Mouse (Mus musculus) forebrain, embryonic 15.5 days (tissue): ENCODE measurements around the gene Tnr. TPM values are rescaled to one million over a fixed set of nuclear protein-coding genes. Genes with fewer than 3 reads are reported as not detected.

Experiments used
- ATAC-seq: fragments of 200-750 bp; cut with Nextera tagmentation; replicated peaks from 2 replicates; pipeline ENCODE4 v1.8.0; 2017; ENCODE audit warnings: mild to moderate bottlenecking, moderate TSS enrichment, moderate library complexity
- H3K27ac ChIP-seq: fragments of 300-500 bp; sonication (generic); replicated peaks from 2 replicates; pipeline ENCODE4 v1.5.1; 2015; ENCODE audit warnings: mild to moderate bottlenecking, inconsistent platforms
- H3K27me3 ChIP-seq: fragments of 300-500 bp; sonication (generic); 2 replicates; pipeline ENCODE4 v1.6.1; 2015; ENCODE audit warnings: inconsistent platforms
- H3K36me3 ChIP-seq: fragments of 300-500 bp; sonication (generic); 2 replicates; pipeline ENCODE4 v1.6.1; 2015; ENCODE audit warnings: mild to moderate bottlenecking, inconsistent platforms
- H3K4me1 ChIP-seq: fragments of 300-500 bp; sonication (generic); 2 replicates; pipeline ENCODE4 v1.6.1; 2015; ENCODE audit warnings: inconsistent platforms
- H3K4me2 ChIP-seq: fragments of 300-500 bp; sonication (generic); replicated peaks from 2 replicates; pipeline ENCODE4 v1.6.1; 2015; ENCODE audit warnings: mild to moderate bottlenecking, inconsistent platforms
- H3K4me3 ChIP-seq: fragments of 300-500 bp; sonication (generic); 2 replicates; pipeline ENCODE4 v1.5.1; 2015; ENCODE audit warnings: mild to moderate bottlenecking, inconsistent platforms
- H3K9ac ChIP-seq: fragments of 300-500 bp; sonication (generic); replicated peaks from 2 replicates; pipeline ENCODE4 v1.6.1; 2015; ENCODE audit warnings: mild to moderate bottlenecking, inconsistent platforms
- H3K9me3 ChIP-seq: fragments of 300-500 bp; sonication (generic); 2 replicates; pipeline ENCODE4 v1.6.1; 2016; ENCODE audit warnings: inconsistent platforms
- WGBS: fragments of 180-500 bp; shearing (Covaris S2); methylation state at CpG from one replicate; pipeline ENCODE4 v1.1.7; 2015; ENCODE audit warnings: mixed read lengths; 5-methylcytosine and 5-hydroxymethylcytosine counted together
- polyA plus RNA-seq: library from polyadenylated mRNA; unstranded; fragments of >200 nt; fragmentation: Nextera tagmentation; extraction: Ambion mirVana; gene quantifications from 2 replicates; pipeline ENCODE4 v1.2.1, GENCODE M21; 2015

The Tnr gene
- polyA plus RNA-seq, 1 experiment from 2014 or later, result 6.7 TPM

DNA sequence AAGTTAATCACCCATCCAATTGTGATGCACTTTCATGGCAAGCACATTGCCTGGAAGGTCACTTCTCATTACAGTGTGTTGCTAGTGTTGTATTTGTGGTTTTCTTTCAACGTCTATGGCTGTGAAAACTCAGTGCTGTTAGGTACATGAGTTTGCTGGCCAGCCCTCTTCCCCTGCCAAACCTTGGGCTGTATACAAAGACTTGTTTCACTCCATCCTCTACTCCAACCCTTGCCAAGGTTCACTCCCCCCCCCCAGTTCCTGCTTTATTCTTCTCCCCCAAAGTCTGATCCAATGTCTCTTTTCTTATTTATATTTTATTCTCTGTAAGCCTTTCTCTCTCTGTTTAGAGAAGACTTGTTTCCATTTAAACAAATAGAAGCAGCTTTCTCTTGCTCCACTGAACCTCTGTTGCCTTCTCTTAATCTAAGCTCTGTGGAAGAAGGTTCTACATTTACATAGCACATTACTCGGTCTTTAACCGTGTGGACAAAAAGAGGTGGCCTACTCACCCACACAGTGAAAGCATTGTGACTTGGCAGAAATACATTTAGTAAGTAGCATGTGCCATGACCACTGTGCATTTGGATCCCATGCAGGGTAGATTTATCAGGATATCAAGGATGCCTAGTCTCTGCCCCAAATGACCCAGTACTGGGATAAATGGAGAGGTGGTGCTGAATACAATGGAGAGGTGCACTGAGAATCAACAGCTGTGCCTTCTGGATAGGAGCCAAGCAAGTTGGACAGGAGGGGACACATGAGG, 217.9 kb downstream of the Tnr start:
- peak; percentile 82 for ATAC-seq
- 26% methylated on average over 3 of the region's 3 CpGs for WGBS
- Histone ChIP-seq H3K27ac (no peak overlapping the region), H3K4me1 (peaks cover 15% of the 10 kb centered on the region; the same call in 1 of the 2 replicates), H3K4me2 (no peak overlapping the region), H3K9me3 (no peaks in the 10 kb centered on the region), H3K27me3 (no peaks in the 10 kb centered on the region), H3K4me3 (no peak overlapping the region), H3K36me3 (no peaks in the 10 kb centered on the region), H3K9ac (no peak overlapping the region)

- H3K36me3 ChIP-seq, result no peaks in the 10 kb centered on the region
- WGBS, result 22% methylated on average over 3 of the region's 3 CpGs
- no peak overlapping the region for H3K9ac ChIP-seq
- no peak overlapping the region for H3K4me3 ChIP-seq
- no peaks in the 10 kb centered on the region for H3K27me3 ChIP-seq
- H3K4me2 ChIP-seq, result no peak overlapping the region
- no peaks in the 10 kb centered on the region for H3K9me3 ChIP-seq
- no peak overlapping the region for H3K27ac ChIP-seq
- peaks cover 15% of the 10 kb centered on the region; the same call in 1 of the 2 replicates for H3K4me1 ChIP-seq
- ATAC-seq, result peak; percentile 47; the same call in 1 of the 2 replicates
These were observed 218.4 kb downstream of the Tnr start for GRCm38 (mm10) chr1:159742003-159742274.

- H3K27ac ChIP-seq, result no peak overlapping the region
- no peak for ATAC-seq
These were observed 220.2 kb downstream of the Tnr start for GRCm38 (mm10) chr1:159743744-159744253.

DNA sequence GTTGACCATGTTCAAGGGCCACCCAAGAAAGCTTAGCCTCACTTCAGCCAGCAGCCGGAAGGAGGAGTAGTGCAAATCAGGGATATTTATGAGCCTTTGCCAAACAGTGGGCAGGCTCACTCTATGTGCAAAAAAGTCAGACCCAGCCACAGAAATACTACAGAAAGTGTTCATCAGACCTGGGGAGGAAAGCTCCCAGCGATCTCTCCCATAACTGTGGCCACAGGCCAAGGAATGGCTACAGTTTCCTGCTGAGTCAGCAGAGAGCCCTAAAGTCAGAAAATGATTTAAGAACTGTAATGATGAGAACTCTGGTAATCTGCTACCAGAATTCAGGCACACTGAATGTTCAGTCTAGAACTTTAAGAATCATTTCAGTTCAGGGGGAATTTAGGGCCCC, 221.7 kb downstream of the Tnr start:
- no peak overlapping the region for H3K4me3 ChIP-seq

More at GRCm38 (mm10) chr1:159743744-159744253, 220.2 kb downstream of the Tnr start:
- 87% methylated on average over 2 of the region's 2 CpGs for WGBS
- Histone ChIP-seq H3K27me3 (no peaks in the 10 kb centered on the region), H3K4me1 (peaks cover 15% of the 10 kb centered on the region; the same call in 1 of the 2 replicates), H3K9ac (no peak overlapping the region), H3K36me3 (no peaks in the 10 kb centered on the region), H3K9me3 (no peaks in the 10 kb centered on the region), H3K4me2 (no peak overlapping the region), H3K4me3 (no peak overlapping the region)

DNA sequence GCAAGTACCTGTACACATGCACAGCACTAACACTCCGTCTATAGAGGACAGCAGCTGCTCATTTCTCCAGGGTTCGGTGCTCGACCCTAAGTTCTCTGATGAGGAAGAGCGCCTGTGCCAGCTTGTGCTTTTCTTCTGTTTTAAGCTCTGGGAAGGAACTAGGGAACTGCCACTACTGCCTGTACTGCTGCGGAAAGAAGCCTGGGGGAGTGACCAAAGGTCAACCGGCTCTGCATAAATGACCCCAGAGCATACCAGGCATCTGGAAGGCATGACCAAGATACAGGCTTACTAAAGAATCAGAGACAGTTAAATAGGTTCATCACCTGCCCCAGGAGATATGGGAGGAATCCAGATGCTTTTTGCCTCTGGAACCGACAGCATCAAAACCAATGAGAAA, 224.4 kb downstream of the Tnr start:
- H3K4me3 ChIP-seq, result no peak overlapping the region
- no peaks in the 10 kb centered on the region for H3K36me3 ChIP-seq
- no peaks in the 10 kb centered on the region for H3K9me3 ChIP-seq
- no peak overlapping the region for H3K27ac ChIP-seq
- no peak overlapping the region for H3K4me2 ChIP-seq
- H3K9ac ChIP-seq, result no peak overlapping the region
- H3K4me1 ChIP-seq, result no peaks in the 10 kb centered on the region
- ATAC-seq, result no peak
- 85% methylated on average over 7 of the region's 7 CpGs for WGBS
- H3K27me3 ChIP-seq, result no peaks in the 10 kb centered on the region

More for the DNA sequence above, 221.7 kb downstream of the Tnr start:
- Histone ChIP-seq H3K9me3 (no peaks in the 10 kb centered on the region), H3K36me3 (no peaks in the 10 kb centered on the region), H3K9ac (no peak overlapping the region), H3K27me3 (no peaks in the 10 kb centered on the region), H3K4me1 (peaks cover 15% of the 10 kb centered on the region; the same call in 1 of the 2 replicates), H3K27ac (no peak overlapping the region), H3K4me2 (no peak overlapping the region)
- WGBS, result 92% methylated on average over 2 of the region's 2 CpGs
- ATAC-seq, result no peak

DNA sequence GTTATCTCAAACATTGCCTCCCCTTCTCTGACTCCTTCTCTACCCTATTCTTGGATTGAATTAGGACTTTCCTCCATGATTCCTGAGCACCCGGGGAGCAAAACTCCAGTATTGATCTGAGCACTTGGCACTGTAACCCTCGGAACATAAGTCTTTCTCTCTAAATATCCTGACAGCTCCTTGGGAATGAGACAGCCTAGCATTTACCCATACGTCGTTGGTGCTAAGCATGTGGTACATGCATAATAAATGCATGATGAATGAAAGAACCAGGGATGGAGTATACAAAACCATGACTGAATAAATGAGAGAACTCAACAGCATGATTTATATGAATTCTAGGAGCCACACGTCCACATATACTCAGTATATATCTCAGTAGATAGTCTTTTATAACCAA, 226.8 kb downstream of the Tnr start:
- no peaks in the 10 kb centered on the region for H3K36me3 ChIP-seq
- no peak overlapping the region for H3K9ac ChIP-seq
- H3K27me3 ChIP-seq, result no peaks in the 10 kb centered on the region
- no peak for ATAC-seq
- H3K4me2 ChIP-seq, result no peak overlapping the region
- H3K4me3 ChIP-seq, result no peak overlapping the region
- no peaks in the 10 kb centered on the region for H3K9me3 ChIP-seq
- no peak overlapping the region for H3K27ac ChIP-seq
- 65% methylated on average over 5 of the region's 5 CpGs for WGBS
- no peaks in the 10 kb centered on the region for H3K4me1 ChIP-seq

DNA sequence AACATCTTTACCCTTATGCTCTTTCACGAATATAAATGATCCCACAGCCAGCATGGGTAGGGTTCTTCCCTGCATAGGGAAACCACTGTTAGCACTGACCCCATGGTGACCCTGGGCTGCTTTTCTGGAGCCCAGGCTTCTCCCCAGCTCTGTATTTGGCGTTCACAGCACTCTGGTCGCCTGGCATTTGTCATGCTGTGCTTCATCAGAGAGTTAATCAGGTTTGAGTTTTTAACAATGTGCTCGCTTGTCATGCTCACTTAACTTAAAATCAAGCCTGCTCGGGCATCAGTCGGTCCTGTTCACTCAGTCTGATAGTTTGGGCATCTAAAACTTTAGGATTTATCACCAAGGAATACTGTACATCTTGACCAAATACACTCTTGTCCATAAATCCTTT, 227.3 kb downstream of the Tnr start:
- no peak overlapping the region; the same call in 1 of the 2 replicates for H3K27ac ChIP-seq
- no peak for ATAC-seq
- no peak overlapping the region for H3K4me3 ChIP-seq
- no peaks in the 10 kb centered on the region for H3K4me1 ChIP-seq
- H3K9ac ChIP-seq, result no peak overlapping the region
- no peaks in the 10 kb centered on the region for H3K36me3 ChIP-seq
- H3K4me2 ChIP-seq, result no peak overlapping the region
- no peaks in the 10 kb centered on the region for H3K27me3 ChIP-seq
- 23% methylated on average over 6 of the region's 6 CpGs for WGBS
- H3K9me3 ChIP-seq, result no peaks in the 10 kb centered on the region

DNA sequence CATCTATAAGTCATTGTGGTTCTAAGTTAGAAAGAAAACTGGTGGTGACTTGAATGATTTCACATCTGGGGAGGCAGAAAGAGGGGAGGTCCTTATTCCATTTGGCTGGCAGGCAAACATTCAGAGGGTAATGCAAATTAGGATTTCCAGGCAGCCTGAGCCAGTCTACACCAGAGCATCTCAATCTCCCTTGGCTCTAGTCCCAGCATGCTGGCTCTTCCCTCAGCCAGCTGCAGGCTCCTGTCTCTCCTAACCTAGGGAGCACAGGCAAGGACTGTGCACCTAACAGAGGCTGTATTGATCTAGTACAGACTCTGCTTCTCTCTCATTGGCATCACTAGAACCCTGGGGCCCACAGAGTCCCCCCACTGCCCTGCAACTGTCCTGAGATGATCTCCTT, 237.4 kb downstream of the Tnr start:
- Histone ChIP-seq H3K36me3 (no peaks in the 10 kb centered on the region), H3K27me3 (no peaks in the 10 kb centered on the region), H3K4me3 (no peak overlapping the region), H3K4me1 (peaks cover 15% of the 10 kb centered on the region), H3K9ac (no peak overlapping the region), H3K9me3 (no peaks in the 10 kb centered on the region), H3K27ac (0 out of 2 replicates have a peak overlapping the region, but pooled peaks have one; percentile 39), H3K4me2 (no peak overlapping the region)
- ATAC-seq, result peak; percentile 84

DNA sequence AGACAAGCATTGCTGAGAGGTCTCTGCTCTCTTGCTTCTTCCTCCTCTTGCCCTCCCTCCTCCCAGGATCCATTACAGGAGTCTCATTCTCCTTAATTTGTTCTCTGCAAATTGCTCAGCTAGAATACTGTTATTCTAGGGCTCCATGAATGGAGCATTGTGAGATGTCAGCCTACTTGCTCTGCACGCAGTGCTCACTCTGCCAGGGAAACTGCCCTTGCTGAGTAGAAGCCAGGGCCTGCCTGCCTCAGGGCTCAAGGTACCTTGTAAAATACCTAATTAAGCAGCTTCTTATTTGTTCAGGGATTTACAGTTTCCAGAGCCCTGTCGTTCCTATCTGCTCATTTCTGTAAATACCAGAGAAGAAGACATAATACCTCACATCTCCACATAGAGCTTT, 240.3 kb downstream of the Tnr start:
- H3K27ac ChIP-seq, result no peak overlapping the region
- H3K9me3 ChIP-seq, result no peaks in the 10 kb centered on the region
- no peaks in the 10 kb centered on the region for H3K27me3 ChIP-seq
- WGBS, result 25% methylated on average over 2 of the region's 2 CpGs
- H3K4me1 ChIP-seq, result peaks cover 15% of the 10 kb centered on the region
- H3K4me3 ChIP-seq, result no peak overlapping the region
- no peak overlapping the region for H3K9ac ChIP-seq
- ATAC-seq, result peak; percentile 60; the same call in 1 of the 2 replicates
- H3K36me3 ChIP-seq, result no peaks in the 10 kb centered on the region
- H3K4me2 ChIP-seq, result no peak overlapping the region

DNA sequence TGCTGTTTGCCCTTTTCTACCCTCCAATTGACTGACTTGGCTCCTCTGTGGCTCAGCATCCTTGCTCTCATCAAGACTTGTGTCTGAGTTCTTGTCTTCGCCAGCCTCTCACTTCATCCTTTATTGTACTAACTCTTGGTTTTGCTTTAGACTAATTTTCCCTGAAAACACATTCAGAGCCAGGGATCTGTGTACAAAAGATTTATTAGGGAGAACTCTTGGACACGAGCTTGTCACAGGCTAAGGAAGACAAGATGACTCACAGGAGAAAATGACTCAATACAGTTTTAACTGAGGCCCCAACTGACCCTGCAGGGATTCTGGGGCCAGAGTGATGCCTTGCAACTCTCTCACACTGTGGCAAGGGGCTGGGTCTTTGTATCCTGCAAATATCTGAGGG, 241.3 kb downstream of the Tnr start:
- H3K4me1 ChIP-seq, result peaks cover 15% of the 10 kb centered on the region
- no peak overlapping the region for H3K4me2 ChIP-seq
- H3K4me3 ChIP-seq, result no peak overlapping the region
- H3K36me3 ChIP-seq, result no peaks in the 10 kb centered on the region
- no peak overlapping the region for H3K9ac ChIP-seq
- 49% methylated on average over 2 of the region's 2 CpGs for WGBS
- ATAC-seq, result no peak
- H3K27ac ChIP-seq, result no peak overlapping the region
- H3K27me3 ChIP-seq, result no peaks in the 10 kb centered on the region
- H3K9me3 ChIP-seq, result no peaks in the 10 kb centered on the region

DNA sequence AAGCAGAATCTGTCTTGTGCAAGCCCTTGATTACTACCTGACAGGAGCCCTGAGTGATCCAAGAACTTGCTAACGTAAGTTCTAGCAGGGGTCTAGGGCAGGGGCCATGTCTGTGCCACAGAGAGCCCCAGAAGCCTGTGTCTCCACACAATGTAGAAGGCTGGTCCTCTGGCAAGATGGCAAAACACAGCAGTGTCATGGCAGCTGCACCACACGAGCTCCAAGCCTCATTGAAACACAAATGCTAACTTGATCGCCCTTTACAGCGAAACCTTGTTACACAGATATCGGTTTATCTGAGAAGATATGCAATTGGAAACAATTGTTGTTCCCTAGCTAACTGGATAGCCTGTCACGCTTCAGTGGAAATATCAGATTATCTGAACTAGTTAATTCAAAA, 246.4 kb downstream of the Tnr start:
- no peak overlapping the region for H3K4me3 ChIP-seq
- no peak overlapping the region for H3K9ac ChIP-seq
- no peaks in the 10 kb centered on the region for H3K27me3 ChIP-seq
- WGBS, result 58% methylated on average over 6 of the region's 6 CpGs
- no peaks in the 10 kb centered on the region for H3K4me1 ChIP-seq
- H3K9me3 ChIP-seq, result no peaks in the 10 kb centered on the region
- no peak overlapping the region for H3K27ac ChIP-seq
- no peak overlapping the region for H3K4me2 ChIP-seq
- ATAC-seq, result no peak
- no peaks in the 10 kb centered on the region for H3K36me3 ChIP-seq

GRCm38 (mm10) chr1:159773671-159774070, 250.1 kb downstream of the Tnr start:
- no peak overlapping the region for H3K4me3 ChIP-seq
- no peak overlapping the region for H3K4me2 ChIP-seq
- ATAC-seq, result no peak
- no peaks in the 10 kb centered on the region for H3K9me3 ChIP-seq
- H3K9ac ChIP-seq, result no peak overlapping the region
- no peak overlapping the region for H3K27ac ChIP-seq
- no peaks in the 10 kb centered on the region for H3K27me3 ChIP-seq
- 77% methylated on average over 12 of the region's 12 CpGs for WGBS
- H3K36me3 ChIP-seq, result no peaks in the 10 kb centered on the region
- H3K4me1 ChIP-seq, result peaks cover 8% of the 10 kb centered on the region; the same call in 1 of the 2 replicates

DNA sequence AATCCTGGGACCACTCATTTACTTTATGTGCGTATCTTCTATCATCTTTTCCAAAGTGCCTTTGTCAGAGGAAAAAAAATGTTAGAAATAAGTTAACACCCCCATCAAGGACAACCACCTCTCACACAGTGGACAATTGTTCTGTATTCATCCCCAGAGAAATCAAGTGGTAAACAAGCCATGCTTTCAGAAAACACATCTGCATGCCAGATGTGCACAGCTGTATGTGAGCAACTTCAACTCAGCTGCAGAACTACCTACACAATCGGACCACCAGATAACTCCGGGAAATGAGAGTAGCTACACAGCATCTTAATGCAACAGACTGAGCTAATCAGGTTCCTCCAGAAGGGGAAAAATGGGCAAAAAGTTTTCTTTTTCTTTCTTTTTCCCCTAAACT, 251.6 kb downstream of the Tnr start:
- Histone ChIP-seq H3K9me3 (no peaks in the 10 kb centered on the region), H3K4me3 (no peak overlapping the region), H3K27me3 (no peaks in the 10 kb centered on the region), H3K9ac (no peak overlapping the region), H3K27ac (no peak overlapping the region), H3K4me1 (peaks cover 8% of the 10 kb centered on the region; the same call in 1 of the 2 replicates), H3K4me2 (no peak overlapping the region), H3K36me3 (no peaks in the 10 kb centered on the region)
- no peak for ATAC-seq
- WGBS, result 73% methylated on average over 3 of the region's 3 CpGs
